In genomic region chr9:41588466-41589425, GRCm38 (mm10) we compare ENCODE assay signal across 14 mouse cellular contexts.
DNase-seq lines count a peak whose midpoint lies in the region; ATAC-seq and TF ChIP-seq lines count a peak whose summit lies in the region.
"Had no signal": no experiment of that assay in that cellular context is flagged by ENCODE, and none has a peak within 500 bp of the region (broad histone marks: within the 10 kb centered on the region; RNA-seq: fewer than 3 reads in every experiment).

No protein-coding gene starts in this region.

- no peak for ATAC-seq in embryonic facial prominence, embryonic 14.5 days (ENCODE audit: low read depth)
- no peak for ATAC-seq in hindbrain, embryonic 16.5 days
- no peak for ATAC-seq in neural tube, embryonic 14.5 days (ENCODE audit: low read depth)
- ATAC-seq in erythroid progenitor cell, adult 5-6 weeks (replicated peaks; ENCODE audit: low FRiP score, poor library complexity, severe bottlenecking): no peak
- ATAC-seq in erythroblast, adult 5-6 weeks (replicated peaks; ENCODE audit: low FRiP score, poor library complexity, severe bottlenecking): no peak

- WGBS in embryonic facial prominence, embryonic 14.5 days: 59% methylated on average over 9 of the region's 9 CpGs
- WGBS in hindbrain, embryonic 16.5 days: 30% methylated on average over 9 of the region's 9 CpGs
- 64% methylated on average over 9 of the region's 9 CpGs for WGBS in neural tube, embryonic 14.5 days
- 70% methylated on average over 9 of the region's 9 CpGs for WGBS in cerebellum, adult 2 months

- peaks cover 46% of the 10 kb centered on the region for H3K4me1 ChIP-seq in embryonic facial prominence, embryonic 14.5 days (ENCODE audit: control insufficient read depth, insufficient read depth, low read length)
- H3K4me1 ChIP-seq in hindbrain, embryonic 16.5 days (ENCODE audit: control insufficient read depth, insufficient read depth, low read depth, low read length): peaks cover 33% of the 10 kb centered on the region
- peaks cover 37% of the 10 kb centered on the region for H3K4me1 ChIP-seq in neural tube, embryonic 14.5 days (ENCODE audit: control insufficient read depth, insufficient read depth, low read length)
- H3K4me1 ChIP-seq in cerebellum, adult 2 months (ENCODE audit: control insufficient read depth, insufficient read depth, low read length): no peaks in the 10 kb centered on the region
- H3K4me1 ChIP-seq: liver, embryonic 15.5 days had no signal

- H3K9me3 ChIP-seq in embryonic facial prominence, embryonic 14.5 days (ENCODE audit: control insufficient read depth, low read length): no peaks in the 10 kb centered on the region
- no peaks in the 10 kb centered on the region for H3K9me3 ChIP-seq in hindbrain, embryonic 16.5 days (ENCODE audit: control insufficient read depth, low read length)
- no peaks in the 10 kb centered on the region for H3K9me3 ChIP-seq in neural tube, embryonic 14.5 days (ENCODE audit: control insufficient read depth, low read length)
- H3K9me3 ChIP-seq: liver, embryonic 15.5 days had no signal

- peaks cover 80% of the 10 kb centered on the region for H3K36me3 ChIP-seq in embryonic facial prominence, embryonic 14.5 days (ENCODE audit: control insufficient read depth, insufficient read depth, low read length)
- H3K36me3 ChIP-seq in hindbrain, embryonic 16.5 days (ENCODE audit: control insufficient read depth, insufficient read depth, low read length): peaks cover 19% of the 10 kb centered on the region
- peaks cover 47% of the 10 kb centered on the region for H3K36me3 ChIP-seq in neural tube, embryonic 14.5 days (ENCODE audit: control insufficient read depth, insufficient read depth, low read length)
- H3K36me3 ChIP-seq: liver, embryonic 15.5 days had no signal

- peak overlapping the region; percentile 22 for H3K9ac ChIP-seq in embryonic facial prominence, embryonic 14.5 days (ENCODE audit: low read depth, low read length)
- peak overlapping the region; percentile 64 for H3K9ac ChIP-seq in hindbrain, embryonic 16.5 days (ENCODE audit: low read depth, low read length)
- peak overlapping the region; percentile 49 for H3K9ac ChIP-seq in neural tube, embryonic 14.5 days (replicated peaks; ENCODE audit: low read depth, low read length)
- H3K9ac ChIP-seq: liver, embryonic 15.5 days had no signal

- no peak for TF ChIP-seq CTCF in layer of hippocampus, adult 2 months (conservative IDR thresholded peaks at IDR 0.05)
- no peak for TF ChIP-seq CTCF in cerebellum, adult 2 months (IDR thresholded peaks at IDR 0.05; ENCODE audit: borderline replicate concordance, insufficient read depth, low read depth, low read length)

- peak overlapping the region; percentile 73 for H3K4me2 ChIP-seq in embryonic facial prominence, embryonic 14.5 days (ENCODE audit: low read depth, low read length)
- H3K4me2 ChIP-seq in hindbrain, embryonic 16.5 days (ENCODE audit: low read length): peak overlapping the region; percentile 58
- H3K4me2 ChIP-seq in neural tube, embryonic 14.5 days (ENCODE audit: low read depth, low read length): peak overlapping the region; percentile 86
- H3K4me2 ChIP-seq: liver, embryonic 15.5 days had no signal

- no peak for DNase-seq in layer of hippocampus, adult 2 months (ENCODE audit: low spot score in 2 of 2)
- DNase-seq in layer of hippocampus, postnatal 36 days: no peak
- DNase-seq in embryonic facial prominence, embryonic 14.5 days (ENCODE audit: low spot score): peak; percentile 88
- DNase-seq in cerebellum, adult 2 months: no peak
- DNase-seq: cerebellum, adult 8-10 months; gastrocnemius, postnatal 25 days; heart, postnatal 4 days; thymus, adult 2 months had no signal

- H3K4me3 ChIP-seq in layer of hippocampus, adult 2 months: no peak overlapping the region
- peak overlapping the region; percentile 7; the same call in 1 of the 2 replicates for H3K4me3 ChIP-seq in embryonic facial prominence, embryonic 14.5 days (ENCODE audit: low read depth, low read length)
- peak overlapping the region; percentile 20 for H3K4me3 ChIP-seq in hindbrain, embryonic 16.5 days (ENCODE audit: low read length)
- H3K4me3 ChIP-seq in neural tube, embryonic 14.5 days (ENCODE audit: low read depth, low read length): peak overlapping the region; percentile 17; the same call in 1 of the 2 replicates
- no peak overlapping the region for H3K4me3 ChIP-seq in cerebellum, adult 2 months (replicated peaks; ENCODE audit: insufficient read depth, low read depth, low read length)
- H3K4me3 ChIP-seq: liver, embryonic 15.5 days had no signal

- no peak for TF ChIP-seq POLR2A in cerebellum, adult 2 months (IDR thresholded peaks at IDR 0.05; ENCODE audit: borderline replicate concordance, insufficient read depth, low read length)

- H3K27ac ChIP-seq in layer of hippocampus, adult 2 months: peak overlapping the region; percentile 79
- H3K27ac ChIP-seq in embryonic facial prominence, embryonic 14.5 days (replicated peaks; ENCODE audit: low read depth, low read length): peak overlapping the region; percentile 100
- peak overlapping the region; percentile 83 for H3K27ac ChIP-seq in hindbrain, embryonic 16.5 days (ENCODE audit: low read depth, low read length)
- peak overlapping the region; percentile 72 for H3K27ac ChIP-seq in neural tube, embryonic 14.5 days (ENCODE audit: low read depth, low read length)
- H3K27ac ChIP-seq in cerebellum, adult 2 months (ENCODE audit: insufficient read depth, low read length): no peak overlapping the region
- H3K27ac ChIP-seq: liver, embryonic 15.5 days had no signal

- no peaks in the 10 kb centered on the region for H3K27me3 ChIP-seq in embryonic facial prominence, embryonic 14.5 days (replicated peaks; ENCODE audit: control insufficient read depth, insufficient read depth, low read length)
- no peaks in the 10 kb centered on the region for H3K27me3 ChIP-seq in hindbrain, embryonic 16.5 days (replicated peaks; ENCODE audit: control insufficient read depth, insufficient read depth, low read length)
- H3K27me3 ChIP-seq in neural tube, embryonic 14.5 days (ENCODE audit: control insufficient read depth, insufficient read depth, low read length): no peaks in the 10 kb centered on the region
- no peaks in the 10 kb centered on the region; the same call in 1 of the 2 replicates for H3K27me3 ChIP-seq in cerebellum, adult 2 months (ENCODE audit: control insufficient read depth, insufficient read depth, low read length)
- H3K27me3 ChIP-seq: CH12.LX; liver, embryonic 15.5 days had no signal

Comparison
In these comparisons a context has a peak if more than half of its experiments do, and no peak if none do; other contexts are left out.
1. H3K4me3 ChIP-seq: peak in embryonic facial prominence, embryonic 14.5 days (single experiment), hindbrain, embryonic 16.5 days (single experiment) and neural tube, embryonic 14.5 days (single experiment); none in layer of hippocampus, adult 2 months (single experiment) and cerebellum, adult 2 months (single experiment).
2. Peak in every context shown above with its lines, with median percentiles within 50 percentile points of each other: H3K4me2 ChIP-seq and H3K9ac ChIP-seq.